Mouse (Mus musculus): ENCODE measurements around the gene Josd2. TPM values are rescaled to one million over a fixed set of nuclear protein-coding genes. Genes with fewer than 3 reads are reported as not detected.

Josd2 gene
- polyA plus RNA-seq (2012; rRNA removed) = 121 and 139 TPM in 2 replicates

GRCm38 (mm10) chr7:44467811-44468411 is at the start of gene Josd2:
Gene Josd2, plus strand, starts transcription at chr7:44467980.

GRCm38 (mm10) chr7:44428968-44429521 is 38.7 kb upstream of the Josd2 start, which contains the start of gene Lrrc4b:
Gene Lrrc4b, plus strand, starts transcription at chr7:44429018.

GRCm38 (mm10) chr7:44465111-44465510 is 2.7 kb upstream of the Josd2 start, which contains the start of gene Aspdh:
Gene Aspdh, plus strand, starts transcription at chr7:44465391.

GRCm38 (mm10) chr7:44495992-44496770 is 28.4 kb downstream of the Josd2 start, which contains the start of the genes Emc10 and Fam71e1:
Gene Emc10, minus strand, starts transcription at chr7:44496529.
Gene Fam71e1, plus strand, starts transcription at chr7:44496581.

Other genes with a start within 250 kb of the Josd2 start
- gene Klk1, start 242.6 kb upstream of the Josd2 start, polyA plus RNA-seq (2012; rRNA removed) = 0.08 and 0.67 TPM in 2 replicates
- gene Gm36864, start 231.8 kb upstream of the Josd2 start, polyA plus RNA-seq (2012; rRNA removed) = not detected in 2 replicates
- 0.71 TPM in 2 replicates for gene 1700028J19Rik, start 221.3 kb upstream of the Josd2 start, polyA plus RNA-seq (2012; rRNA removed)
- gene 2410002F23Rik, start 221.3 kb upstream of the Josd2 start, polyA plus RNA-seq (2012; rRNA removed) = 33.2 and 37.0 TPM in 2 replicates
- gene Acp4, start 210.6 kb upstream of the Josd2 start, polyA plus RNA-seq (2012; rRNA removed) = not detected in 2 replicates
- gene Gm15517, start 206.5 kb upstream of the Josd2 start, polyA plus RNA-seq (2012; rRNA removed) = not detected in 2 replicates
- 0.78 and 0.94 TPM in 2 replicates for gene Clec11a, start 161.1 kb upstream of the Josd2 start, polyA plus RNA-seq (2012; rRNA removed)
- gene Shank1, start 157.7 kb upstream of the Josd2 start, polyA plus RNA-seq (2012; rRNA removed) = 0.02 and 0.04 TPM in 2 replicates
- 0.02 and 0.04 TPM in 2 replicates for gene Syt3, start 83.9 kb upstream of the Josd2 start, polyA plus RNA-seq (2012; rRNA removed)
- 0.19 and 0.22 TPM in 2 replicates for gene 1700008O03Rik, start 82.2 kb upstream of the Josd2 start, polyA plus RNA-seq (2012; rRNA removed)
- 0.02 TPM in 1 of 2 replicates, not detected in the other for gene Lrrc4b, start 39.0 kb upstream of the Josd2 start, polyA plus RNA-seq (2012; rRNA removed)
- 52.0 and 53.0 TPM in 2 replicates for gene Aspdh, start 2.6 kb upstream of the Josd2 start, polyA plus RNA-seq (2012; rRNA removed)
- 45.3 and 47.9 TPM in 2 replicates for gene Emc10, start 28.5 kb downstream of the Josd2 start, polyA plus RNA-seq (2012; rRNA removed)
- 1.9 and 2.3 TPM in 2 replicates for gene Fam71e1, start 28.6 kb downstream of the Josd2 start, polyA plus RNA-seq (2012; rRNA removed)
- 0.13 and 0.14 TPM in 2 replicates for gene Mybpc2, start 56.7 kb downstream of the Josd2 start, polyA plus RNA-seq (2012; rRNA removed)
- 4.1 and 5.5 TPM in 2 replicates for gene Spib, start 64.1 kb downstream of the Josd2 start, polyA plus RNA-seq (2012; rRNA removed)
- 24.7 and 28.8 TPM in 2 replicates for gene Pold1, start 80.9 kb downstream of the Josd2 start, polyA plus RNA-seq (2012; rRNA removed)
- 32.8 and 37.0 TPM in 2 replicates for gene Nr1h2, start 86.0 kb downstream of the Josd2 start, polyA plus RNA-seq (2012; rRNA removed)
- 12.1 and 13.7 TPM in 2 replicates for gene Napsa, start 104.4 kb downstream of the Josd2 start, polyA plus RNA-seq (2012; rRNA removed)
- 0.36 TPM in 2 replicates for gene Kcnc3, start 122.7 kb downstream of the Josd2 start, polyA plus RNA-seq (2012; rRNA removed)
- gene Myh14, start 202.9 kb downstream of the Josd2 start, polyA plus RNA-seq (2012; rRNA removed) = 0.77 and 0.95 TPM in 2 replicates
- gene Izumo2, start 240.8 kb downstream of the Josd2 start, polyA plus RNA-seq (2012; rRNA removed) = not detected in 2 replicates